Mouse (Mus musculus): Measurements from ENCODE around the gene Vmn1r20.
"Not testable (repeated sequence)": the region's sequence is repeated elsewhere in the genome, so short reads cannot be mapped to it uniquely, and the experiment has no call there.

Vmn1r20 gene

GRCm38 (mm10) chr6:57428630-57429029 is at the start of gene Vmn1r20:
Gene Vmn1r20, plus strand, starts transcription at chr6:57428930.
- no peak for DNase-seq (ENCODE audit: low spot score in 2 of 2)

GRCm38 (mm10) chr6:57395683-57396082 is 33.0 kb upstream of the Vmn1r20 start, which contains the start of gene Vmn1r18:
Gene Vmn1r18, minus strand, starts transcription at chr6:57395783.
- no peak for DNase-seq (ENCODE audit: low spot score in 2 of 2)

- DNase-seq (ENCODE audit: low spot score in 2 of 2) = not testable (repeated sequence)
Measured at GRCm38 (mm10) chr6:57403480-57403879, 25.2 kb upstream of the Vmn1r20 start, which contains the start of gene Vmn1r19. Gene Vmn1r19, plus strand, starts transcription at chr6:57403780.

GRCm38 (mm10) chr6:57431196-57431595 is 2.5 kb downstream of the Vmn1r20 start:
- no peak for DNase-seq (ENCODE audit: low spot score in 2 of 2)

- not testable (repeated sequence) for DNase-seq (ENCODE audit: low spot score in 2 of 2)
Measured at GRCm38 (mm10) chr6:57468161-57468560, 39.4 kb downstream of the Vmn1r20 start.

Measured in urinary bladder, adult 18-20 months (tissue).